Mouse (Mus musculus): ENCODE results near the gene Nid2.

Gene Nid2

DNA sequence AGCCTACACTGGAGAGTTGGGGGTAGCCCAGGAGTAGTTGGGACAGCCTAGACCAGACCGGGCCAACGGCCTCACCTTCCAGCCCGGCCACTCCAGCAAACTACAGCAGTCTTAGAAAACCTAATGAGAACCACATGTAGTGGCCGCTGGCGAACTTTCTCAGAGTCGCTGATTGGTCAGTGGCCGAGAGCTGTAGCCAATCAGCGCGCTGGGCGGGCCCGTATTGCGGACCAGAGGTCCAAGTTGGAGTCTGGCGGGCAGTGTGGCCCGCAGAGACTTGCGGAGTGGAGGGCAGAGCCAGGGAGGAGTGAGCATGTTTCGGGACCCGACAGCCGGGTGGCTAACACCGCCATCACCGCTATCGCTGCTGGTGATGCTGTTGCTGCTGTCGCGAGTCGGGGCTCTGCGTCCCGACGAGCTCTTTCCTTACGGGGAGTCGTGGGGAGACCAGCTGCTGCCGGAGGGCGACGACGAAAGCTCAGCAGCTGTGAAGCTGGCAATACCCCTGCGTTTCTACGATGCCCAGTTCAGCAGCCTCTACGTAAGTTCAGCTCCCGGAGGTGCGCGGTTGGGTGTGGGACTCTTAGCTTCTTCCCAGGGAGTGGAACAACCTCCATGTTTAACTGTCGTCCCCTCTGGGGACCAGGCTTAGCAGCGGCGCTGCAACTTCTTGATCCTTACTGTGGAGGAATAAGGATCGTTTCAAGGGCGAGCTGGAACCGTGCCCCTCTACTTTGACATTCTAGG is at the start of gene Nid2:
TSS of gene Nid2 (plus strand) at position 241 of the 747 bp plus-strand sequence.
- in situ Hi-C loops (cut with MboI, MseI), result no loop called here

DNA sequence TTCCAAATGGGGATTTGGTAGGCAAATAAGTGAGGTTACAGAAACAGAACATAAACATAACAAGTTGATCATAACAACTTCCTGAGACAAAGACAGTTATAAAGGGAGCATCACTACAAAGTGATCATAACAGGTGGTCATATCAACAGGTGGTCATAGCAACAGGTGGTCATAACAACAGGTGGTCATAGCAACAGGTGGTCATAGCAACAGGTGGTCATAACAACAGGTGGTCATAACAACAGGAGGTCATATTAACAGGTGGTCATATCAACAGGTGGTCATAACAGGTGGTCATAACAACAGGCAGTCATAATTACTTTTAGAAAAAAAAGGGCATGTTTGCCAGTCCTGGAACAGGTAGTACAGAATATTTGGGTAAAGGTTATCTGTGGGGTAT is 49.5 kb upstream of the Nid2 start:
- in situ Hi-C loops (cut with MboI, MseI), result loop anchor here (5.0 kb wide), 1 partner anchor 121 kb away; the partner anchor contains the start of gene Rtraf

DNA sequence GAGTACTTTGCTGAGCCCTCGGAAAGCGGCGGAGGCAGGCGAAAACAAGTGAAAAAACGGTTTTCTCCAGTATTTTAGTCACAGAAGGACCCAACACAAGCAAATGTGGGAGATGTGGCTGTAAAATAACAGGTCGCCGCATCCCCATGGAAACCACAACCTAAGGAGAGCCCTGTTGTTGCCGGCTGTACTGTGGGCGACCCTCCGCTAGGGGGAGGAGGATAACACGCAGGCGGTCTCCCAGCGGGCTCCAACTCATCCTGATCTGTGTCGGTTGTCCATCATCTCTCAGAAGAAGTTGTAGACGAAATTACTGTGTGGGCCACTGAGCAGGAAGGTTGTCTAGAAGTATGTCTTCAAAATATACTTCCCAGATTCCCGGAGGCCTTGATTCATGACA is 45.4 kb upstream of the Nid2 start:
- in situ Hi-C loops (cut with MboI, MseI), result loop anchor here (5.0 kb wide), 1 partner anchor 367 kb away; no protein-coding TSS in a partner anchor

DNA sequence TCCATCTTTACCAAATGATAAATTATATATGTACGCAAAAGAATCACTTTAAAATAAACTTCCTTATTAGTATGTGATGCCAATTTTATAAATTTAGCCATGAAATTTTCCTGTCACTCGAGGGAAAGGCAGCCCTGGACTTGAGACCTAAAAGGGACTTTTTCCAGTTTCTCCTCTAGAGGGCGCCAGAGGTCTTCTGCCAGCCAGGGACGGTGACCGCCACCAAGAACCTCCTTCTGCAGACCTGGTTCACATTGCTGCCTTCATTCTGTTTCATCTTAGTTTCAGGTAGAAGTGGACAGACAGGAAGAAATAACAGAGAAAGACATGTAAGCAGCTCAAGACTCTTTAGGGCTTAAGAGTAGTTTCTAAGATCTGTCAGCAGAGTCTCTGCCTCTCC is 44.6 kb upstream of the Nid2 start:
- in situ Hi-C loops (cut with MboI, MseI), result loop anchor here (5.0 kb wide), 1 partner anchor 366 kb away; no protein-coding TSS in a partner anchor

DNA sequence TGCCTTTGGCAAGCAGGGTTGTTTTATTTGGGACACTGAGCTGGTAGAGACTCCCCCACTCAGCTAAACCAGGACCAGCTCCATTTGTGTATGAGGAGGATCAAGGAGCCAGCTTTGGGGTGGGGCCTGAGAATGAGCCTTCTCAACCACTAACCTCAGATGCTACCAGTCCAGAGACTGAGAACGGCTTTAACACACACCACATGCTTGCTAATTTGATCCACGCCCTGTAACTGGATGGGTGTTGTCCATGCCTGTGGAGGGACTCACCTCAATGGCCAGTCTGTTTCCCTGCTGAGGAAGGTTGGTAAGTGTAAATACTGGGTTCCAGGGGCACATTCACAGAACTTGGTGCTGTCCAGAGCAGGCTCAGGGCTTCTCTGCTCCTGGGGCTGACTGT is 44.1 kb upstream of the Nid2 start:
- in situ Hi-C loops (cut with MboI, MseI), result loop anchor here (5.0 kb wide), 1 partner anchor 365 kb away; no protein-coding TSS in a partner anchor

DNA sequence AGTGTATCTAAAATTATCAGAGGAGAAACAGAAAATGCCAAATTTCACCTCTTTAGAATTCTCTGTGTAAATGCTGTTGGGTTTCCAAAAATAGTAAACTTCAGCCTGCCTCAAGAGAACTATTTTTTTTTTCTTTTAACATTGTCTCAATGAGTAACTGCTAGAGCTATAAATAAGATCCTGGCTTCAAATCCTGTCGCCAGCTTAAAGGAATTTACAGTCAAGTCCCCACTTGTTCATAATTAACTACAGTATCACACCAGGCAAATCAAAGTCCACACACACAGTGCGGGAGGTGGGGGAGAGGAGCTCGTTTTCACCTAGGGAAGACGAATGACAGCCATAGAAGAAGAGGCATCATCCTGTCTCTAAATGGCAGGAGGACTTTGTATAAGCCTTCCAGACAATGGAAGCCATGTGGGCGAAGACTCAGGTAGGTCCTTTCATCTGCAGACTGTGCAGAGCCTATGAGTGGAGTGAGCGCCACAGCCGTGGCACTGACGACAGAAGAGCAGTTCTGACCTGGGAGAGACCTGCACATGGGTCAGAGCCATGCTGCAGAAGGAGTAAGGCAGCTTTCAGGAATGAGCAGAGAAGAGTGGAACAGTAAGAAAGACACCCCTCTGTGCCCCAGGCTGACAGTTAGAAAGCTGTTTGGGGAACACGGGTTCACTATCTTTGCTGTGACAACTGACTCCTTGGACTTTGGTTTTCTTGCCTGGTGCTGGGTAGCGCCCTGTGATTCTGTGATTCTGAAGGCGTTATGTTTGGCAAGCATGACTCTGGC is 43.2 kb upstream of the Nid2 start:
- in situ Hi-C loops (cut with MboI, MseI), result loop anchor here (5.0 kb wide), 1 partner anchor 364 kb away; no protein-coding TSS in a partner anchor

DNA sequence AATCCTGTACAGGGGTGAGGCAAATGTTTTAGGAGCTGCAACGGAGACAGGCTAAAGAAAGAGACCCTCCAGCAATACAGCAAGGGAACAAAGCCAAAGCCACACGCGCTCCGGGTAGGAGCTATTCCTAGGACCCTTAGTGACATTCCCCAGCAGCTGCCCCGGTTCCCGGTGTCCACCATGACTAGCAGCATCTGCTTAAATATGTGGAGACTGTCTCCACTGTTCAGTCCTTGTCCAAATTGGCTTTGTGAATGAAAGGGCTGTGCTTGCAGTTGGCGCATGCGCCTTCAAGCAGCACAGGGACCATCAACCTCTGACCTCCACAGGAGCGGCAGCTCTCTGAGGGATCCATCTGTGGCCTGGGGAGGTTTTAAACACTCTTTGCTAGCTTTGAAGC is 41.9 kb upstream of the Nid2 start:
- in situ Hi-C loops (cut with MboI, MseI), result loop anchor here (5.0 kb wide), 1 partner anchor 363 kb away; no protein-coding TSS in a partner anchor

DNA sequence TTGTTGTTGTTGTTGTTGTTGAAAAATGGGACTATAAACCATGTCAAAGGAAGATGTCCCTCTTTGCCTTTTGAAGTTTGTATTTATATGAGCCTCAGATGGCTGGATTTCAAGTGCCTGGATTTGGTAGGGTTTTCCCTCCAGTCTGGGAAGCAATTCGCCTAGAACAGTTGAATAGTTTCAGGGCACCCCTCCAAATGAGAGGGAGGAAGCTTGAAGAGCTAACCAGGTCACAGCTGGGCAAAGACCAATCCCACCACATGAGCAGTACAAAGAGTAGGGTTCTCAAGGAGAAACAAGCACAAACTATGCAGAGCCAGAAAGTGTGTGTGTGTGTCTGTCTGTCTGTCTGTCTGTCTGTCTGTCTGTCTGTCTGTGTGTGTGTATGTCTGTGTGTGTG is 39.3 kb upstream of the Nid2 start:
- in situ Hi-C loops (cut with MboI, MseI), result loop anchor here (5.0 kb wide), 1 partner anchor 61 kb away; no protein-coding TSS in a partner anchor

DNA sequence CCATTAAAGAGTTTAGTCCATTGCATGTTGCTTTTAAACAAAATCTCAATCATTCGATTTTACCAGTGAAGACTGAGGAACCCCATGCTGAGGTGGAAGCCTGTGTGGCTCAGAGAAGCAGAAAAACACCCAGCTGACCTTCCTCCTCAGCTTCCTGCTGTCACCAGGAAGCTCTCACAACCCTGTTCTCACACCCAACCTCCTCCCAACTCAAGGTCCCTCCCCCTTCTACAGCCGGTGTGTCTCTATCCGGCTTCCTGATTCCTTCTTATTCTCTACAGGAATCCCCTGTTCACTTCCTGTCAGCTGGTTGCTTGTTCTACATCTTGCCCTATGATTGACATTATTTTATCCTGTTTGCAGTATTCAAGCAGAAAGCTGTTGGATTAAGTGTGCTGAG is 38.0 kb upstream of the Nid2 start:
- in situ Hi-C loops (cut with MboI, MseI), result loop anchor here (5.0 kb wide), 1 partner anchor 59 kb away; no protein-coding TSS in a partner anchor

DNA sequence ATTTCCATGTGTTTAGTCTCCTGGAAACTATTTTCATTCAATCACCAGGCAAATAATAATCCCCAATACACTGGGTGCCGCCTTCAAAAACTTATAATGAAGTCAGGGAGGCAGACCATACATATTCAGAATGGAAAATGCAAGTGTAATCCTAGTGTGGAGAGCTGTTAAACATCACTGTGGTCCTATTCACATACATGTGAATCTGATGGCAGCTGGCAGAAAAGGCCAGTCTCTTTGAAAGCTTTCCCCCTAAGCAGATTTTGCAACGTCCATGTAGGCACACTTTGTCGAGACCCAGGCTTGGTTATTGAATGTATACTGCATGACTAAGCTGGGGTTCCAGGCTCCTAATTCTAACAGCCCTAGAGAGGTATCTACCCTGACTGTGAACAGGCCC is 32.0 kb upstream of the Nid2 start:
- in situ Hi-C loops (cut with MboI, MseI), result no loop called here

DNA sequence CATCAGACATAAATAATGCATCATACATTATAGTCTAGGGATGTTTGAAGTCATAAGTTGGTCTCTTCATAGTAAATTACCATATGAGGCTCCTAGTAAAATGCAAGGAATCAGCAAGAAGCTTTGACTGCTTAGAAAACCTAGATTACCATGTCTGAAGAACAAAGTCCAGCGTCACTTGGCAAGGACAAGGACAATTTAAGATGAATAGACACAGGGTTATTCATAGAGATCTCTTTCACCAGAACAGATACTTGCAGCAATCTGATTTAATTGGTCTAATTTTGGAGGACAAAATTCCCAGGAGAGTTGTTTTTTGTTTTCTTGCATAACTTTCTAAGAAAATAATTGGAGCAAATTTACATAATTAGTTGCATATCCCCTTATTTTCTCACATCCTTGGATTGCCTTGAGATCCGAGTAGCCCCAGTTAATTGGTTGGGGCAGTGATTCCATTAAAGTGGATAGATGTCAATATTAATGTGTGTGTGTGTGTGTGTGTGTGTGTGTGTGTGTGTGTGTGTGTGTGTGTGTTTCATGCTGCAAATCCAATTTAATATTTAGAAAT is 30.9 kb upstream of the Nid2 start:
- in situ Hi-C loops (cut with MboI, MseI), result no loop called here

DNA sequence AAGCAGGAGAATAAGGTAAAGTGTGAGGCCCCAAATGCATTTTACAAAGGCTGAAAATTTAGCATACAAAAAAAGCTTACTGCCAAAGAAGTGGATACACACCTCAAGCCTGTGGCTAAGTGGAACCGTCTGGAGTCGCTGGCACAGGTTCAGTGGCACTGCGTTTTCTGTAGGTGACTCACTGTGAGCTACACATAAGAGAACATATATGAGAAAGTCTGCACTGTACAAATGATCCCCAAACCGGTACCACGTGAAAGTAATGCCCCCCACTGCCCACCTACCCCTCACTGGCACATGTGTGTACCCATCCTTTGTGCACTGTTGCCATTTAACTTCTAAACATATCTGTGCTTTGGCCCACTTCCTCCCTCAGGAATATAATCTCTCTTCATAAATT is 22.8 kb upstream of the Nid2 start:
- in situ Hi-C loops (cut with MboI, MseI), result no loop called here

DNA sequence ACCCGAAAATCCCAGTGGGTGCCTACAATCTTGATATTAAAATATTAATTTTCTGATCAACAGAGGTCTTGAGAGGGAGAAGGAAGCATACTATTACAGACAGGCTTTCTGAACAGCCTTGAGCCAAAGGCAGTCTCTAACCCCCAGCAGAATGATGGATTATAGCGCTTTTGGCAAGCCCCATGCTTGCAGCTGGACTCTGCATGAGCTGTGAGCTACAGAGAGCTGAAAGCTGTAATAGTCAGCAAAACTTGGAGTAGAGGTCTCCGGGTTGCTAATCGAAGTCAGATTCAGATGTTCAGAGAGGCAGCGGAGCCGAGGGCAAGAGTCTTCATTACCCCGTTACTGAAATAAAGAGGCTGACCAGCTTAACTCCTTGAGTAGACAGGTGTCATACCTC is 22.3 kb upstream of the Nid2 start:
- in situ Hi-C loops (cut with MboI, MseI), result no loop called here

DNA sequence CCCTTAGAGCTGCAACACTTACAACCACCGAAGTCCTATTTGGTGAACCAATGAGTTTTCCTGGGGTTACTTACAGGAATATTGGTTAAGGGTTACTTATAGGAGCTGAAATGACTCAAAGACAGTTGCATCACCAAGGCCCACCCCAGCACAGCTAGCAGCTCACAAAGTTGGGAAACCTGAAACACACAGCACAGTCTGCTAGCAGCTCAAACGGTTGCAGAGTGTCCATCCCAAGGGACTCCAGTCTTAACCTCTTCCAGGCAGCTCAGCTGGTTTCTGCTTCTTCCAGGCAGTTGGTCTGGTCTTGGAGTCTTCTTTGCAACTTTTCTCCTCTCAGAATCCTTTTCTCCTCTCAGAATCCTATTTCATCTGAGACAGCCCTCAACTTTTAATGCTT is 19.0 kb upstream of the Nid2 start:
- in situ Hi-C loops (cut with MboI, MseI), result no loop called here

DNA sequence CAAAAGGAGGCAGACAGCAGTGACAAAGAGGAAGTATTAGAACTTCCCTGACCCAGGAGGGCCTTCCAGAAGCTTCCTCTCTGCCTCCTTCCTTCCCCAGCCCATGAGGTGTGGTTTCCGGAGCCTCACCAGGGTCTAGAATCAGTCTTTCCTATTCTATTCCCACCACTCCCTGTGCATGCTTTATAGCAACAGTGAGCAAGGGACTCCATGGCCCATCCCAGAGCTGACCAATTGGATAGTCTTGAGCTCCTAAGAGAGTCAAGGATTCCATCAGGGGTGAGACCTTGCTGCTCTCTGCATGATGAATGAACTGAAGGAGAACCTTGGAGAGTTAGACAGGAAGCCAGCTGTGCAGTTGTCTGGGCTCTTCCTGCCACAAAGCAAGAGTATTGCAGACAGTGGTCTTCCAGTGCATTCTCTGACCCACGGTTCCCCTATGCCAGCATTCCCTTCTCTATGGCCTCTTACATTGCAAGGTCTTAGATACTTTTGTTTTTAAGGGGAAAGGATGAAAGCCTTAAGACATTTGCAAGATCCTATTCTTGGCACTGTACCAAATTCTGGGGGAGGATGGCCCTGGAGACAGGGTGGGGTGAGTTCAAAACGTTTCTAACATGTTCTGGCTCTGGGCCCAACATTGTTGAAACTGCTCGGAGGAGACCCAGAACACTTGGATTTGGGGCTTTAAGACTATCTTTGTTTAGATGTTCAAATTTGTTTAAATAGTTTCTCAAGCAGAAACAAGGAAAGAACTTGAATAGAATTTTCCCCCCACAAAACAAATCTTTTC is 17.4 kb upstream of the Nid2 start:
- in situ Hi-C loops (cut with MboI, MseI), result no loop called here

DNA sequence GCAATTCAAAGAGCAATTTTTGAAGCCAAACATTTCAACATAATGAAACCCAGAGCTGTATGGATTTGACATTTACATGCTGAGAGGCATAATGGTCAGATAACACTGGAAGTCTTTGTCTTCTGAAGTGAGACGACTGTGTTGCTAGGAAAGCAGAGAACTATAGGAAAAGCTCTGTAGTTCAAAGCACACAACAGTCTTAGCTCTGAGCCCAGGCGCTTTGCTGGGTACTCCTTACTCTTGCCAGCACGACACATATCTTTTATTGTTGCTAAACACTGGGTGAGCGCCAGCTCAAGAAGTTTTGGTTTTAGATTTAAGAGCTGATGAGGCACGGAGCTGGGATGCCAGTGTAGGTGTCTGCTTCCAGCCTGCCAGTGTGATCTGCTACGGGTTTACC is 15.8 kb upstream of the Nid2 start:
- in situ Hi-C loops (cut with MboI, MseI), result no loop called here

DNA sequence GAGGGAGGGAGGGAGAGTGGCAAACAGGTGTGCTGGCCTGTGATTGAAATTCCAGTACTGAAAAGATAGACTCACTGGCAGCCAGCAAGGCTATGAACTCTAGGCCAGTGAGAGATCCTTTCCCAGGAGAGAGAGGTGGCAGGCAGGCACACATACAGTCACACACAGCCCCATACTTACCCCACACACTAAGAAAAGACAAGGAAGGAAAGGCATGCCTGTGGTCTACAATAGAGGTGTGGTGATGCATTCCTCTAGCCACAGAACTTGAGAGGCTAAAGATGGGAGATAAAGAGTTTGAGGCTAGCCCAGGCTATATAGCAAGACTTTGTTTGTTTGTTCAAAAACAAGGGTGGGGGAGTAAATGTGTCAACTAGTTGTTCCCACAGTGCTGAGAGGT is 13.5 kb upstream of the Nid2 start:
- in situ Hi-C loops (cut with MboI, MseI), result no loop called here

DNA sequence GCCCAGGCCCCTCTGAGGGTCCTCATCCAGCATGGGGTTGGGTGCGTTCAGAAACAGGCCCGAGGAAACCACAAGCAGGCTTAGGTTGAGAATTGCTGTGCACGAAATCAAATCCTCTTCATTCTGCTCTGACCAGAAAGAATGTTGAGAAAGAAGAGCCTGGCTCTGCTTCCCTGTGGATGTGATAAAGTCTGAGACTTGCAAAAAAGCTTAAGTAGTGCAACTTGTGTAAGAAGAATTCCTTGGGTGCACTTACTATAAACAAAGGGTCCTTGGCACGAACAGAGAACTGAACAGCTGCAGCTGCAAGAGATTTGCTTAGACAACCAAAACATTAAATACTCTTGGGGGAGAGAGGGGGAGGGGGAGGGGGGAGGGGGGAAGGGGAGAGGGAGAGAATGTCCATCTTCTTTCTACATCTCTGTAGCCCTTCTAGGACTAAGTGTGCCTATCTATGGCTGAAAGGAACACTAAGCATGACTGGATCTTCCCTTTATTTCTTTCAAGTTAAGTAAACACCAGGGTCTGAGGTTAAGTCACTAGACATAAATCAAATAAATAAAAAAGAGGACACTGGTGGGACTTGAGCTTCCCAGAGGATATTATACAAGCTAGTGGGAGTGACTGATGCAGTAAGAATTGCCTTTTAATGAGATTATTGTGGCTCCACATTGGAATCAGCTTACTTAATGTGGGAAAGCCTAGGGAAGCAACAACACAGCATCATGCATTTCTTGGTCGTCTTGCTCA is 12.8 kb upstream of the Nid2 start:
- in situ Hi-C loops (cut with MboI, MseI), result no loop called here

DNA sequence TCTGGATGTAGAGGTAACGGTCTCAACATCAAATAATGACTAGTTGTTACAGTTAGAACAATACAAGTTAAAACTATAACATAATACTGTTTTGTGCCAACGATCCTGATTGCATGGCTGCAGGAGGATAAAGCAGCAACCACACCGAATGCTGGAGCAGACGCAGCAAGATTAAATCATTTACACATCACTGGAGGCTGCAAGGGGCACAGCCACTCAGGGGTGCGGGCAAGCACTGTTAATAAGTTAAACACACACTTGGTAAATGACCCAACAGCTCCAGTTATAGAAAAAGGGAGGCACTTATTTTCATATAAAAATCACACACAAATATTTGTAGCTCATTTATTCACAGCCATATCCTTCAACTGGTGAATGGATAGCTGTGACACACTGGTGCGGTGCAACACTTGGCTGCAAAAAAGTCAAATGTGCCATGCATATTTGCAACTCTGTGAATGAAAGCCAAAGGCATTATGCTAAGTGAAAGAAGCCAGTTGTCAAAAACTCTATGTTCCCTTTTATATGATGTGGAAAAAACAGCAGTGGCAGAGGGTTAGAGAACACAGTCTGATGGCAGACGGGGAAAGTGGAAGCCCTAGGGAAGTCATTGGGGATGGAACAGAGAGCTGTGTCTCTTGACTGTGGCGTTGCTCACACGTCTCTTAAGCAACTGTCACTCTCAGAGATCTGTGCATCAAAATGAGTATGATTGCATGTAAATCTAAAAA is 11.5 kb upstream of the Nid2 start:
- in situ Hi-C loops (cut with MboI, MseI), result no loop called here

DNA sequence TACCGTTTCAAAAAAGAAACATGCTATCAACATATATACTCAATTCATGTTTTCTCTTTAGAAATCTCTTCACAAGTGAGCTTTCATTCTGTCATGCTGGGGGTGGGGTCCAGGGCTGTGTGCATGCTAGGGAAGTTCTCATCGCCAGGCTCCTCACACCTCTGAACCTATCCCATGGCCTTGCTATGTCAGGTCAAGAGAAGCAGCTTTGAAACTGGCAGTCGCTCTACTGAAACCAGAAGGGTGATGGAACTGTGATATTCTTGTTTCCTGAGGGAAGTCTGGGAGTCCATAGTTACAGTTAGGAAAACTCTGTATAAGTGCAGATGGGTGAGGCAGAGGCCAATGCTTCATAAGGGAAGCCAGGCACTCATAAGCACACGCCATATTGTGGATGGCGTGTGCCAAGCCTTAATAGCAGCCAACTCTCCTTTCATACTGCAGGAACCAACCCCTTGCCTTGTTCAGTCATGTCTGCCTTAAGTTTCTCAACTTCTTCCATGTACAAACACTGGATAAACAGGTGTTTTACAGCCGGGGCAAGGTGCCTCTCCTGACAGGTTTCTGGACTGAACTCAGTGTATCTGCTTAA is 10.8 kb upstream of the Nid2 start:
- in situ Hi-C loops (cut with MboI, MseI), result no loop called here
